Mouse (Mus musculus): Measurements from ENCODE around the gene Vmac. TPM values are rescaled to one million over a fixed set of nuclear protein-coding genes. Genes with fewer than 3 reads are reported as not detected.
A peak's percentile ranks its signal among the peaks of the same experiment; 100 is the strongest.

Vmac gene
- total RNA-seq, 2 experiments from 2014 or later, result 31.4 to 34.4 TPM

- no peak for DNase-seq (ENCODE audit: low spot score in 2 of 2)
Measured at GRCm38 (mm10) chr17:56688689-56689088, 29.1 kb downstream of the Vmac start.

GRCm38 (mm10) chr17:56688045-56688444 lies 29.8 kb downstream of the Vmac start:
- DNase-seq (ENCODE audit: low spot score in 2 of 2), result no peak

GRCm38 (mm10) chr17:56686801-56687200 lies 31.0 kb downstream of the Vmac start:
- DNase-seq (ENCODE audit: low spot score in 2 of 2), result no peak

- no peak for DNase-seq (ENCODE audit: low spot score in 2 of 2)
Measured at GRCm38 (mm10) chr17:56684649-56685048, 33.2 kb downstream of the Vmac start.

- no peak for DNase-seq (ENCODE audit: low spot score in 2 of 2)
Measured at GRCm38 (mm10) chr17:56683546-56684140, 34.2 kb downstream of the Vmac start.

GRCm38 (mm10) chr17:56682880-56683279 lies 34.9 kb downstream of the Vmac start:
- no peak for DNase-seq (ENCODE audit: low spot score in 2 of 2)

- no peak for DNase-seq (ENCODE audit: low spot score in 2 of 2)
Measured at GRCm38 (mm10) chr17:56681791-56682190, 36.0 kb downstream of the Vmac start.

GRCm38 (mm10) chr17:56673647-56674416 lies 44.0 kb downstream of the Vmac start:
- no peak for DNase-seq (ENCODE audit: low spot score in 2 of 2)

GRCm38 (mm10) chr17:56672941-56673646 lies 44.7 kb downstream of the Vmac start, which contains the start of gene Ranbp3:
TSS of gene Ranbp3 (plus strand) at chr17:56673294.
- DNase-seq (ENCODE audit: low spot score in 2 of 2), result peak; percentile 96 to 99

GRCm38 (mm10) chr17:56669766-56670165 lies 48.1 kb downstream of the Vmac start:
- DNase-seq (ENCODE audit: low spot score in 2 of 2), result no peak

- peak; percentile 62 to 82 for DNase-seq (ENCODE audit: low spot score in 2 of 2)
Measured at GRCm38 (mm10) chr17:56668384-56669144, 49.3 kb downstream of the Vmac start.

- DNase-seq (ENCODE audit: low spot score in 2 of 2), result no peak
Measured at GRCm38 (mm10) chr17:56667591-56667990, 50.2 kb downstream of the Vmac start.

- no peak for DNase-seq (ENCODE audit: low spot score in 2 of 2)
Measured at GRCm38 (mm10) chr17:56666384-56666783, 51.4 kb downstream of the Vmac start.

- DNase-seq (ENCODE audit: low spot score in 2 of 2), result no peak
Measured at GRCm38 (mm10) chr17:56664333-56664732, 53.5 kb downstream of the Vmac start.

Other genes starting within 250 kb of the Vmac start
- gene Ptprs, start 241.5 kb downstream of the Vmac start, total RNA-seq (2021), result 100 to 1,000 TPM; 176 to 208 TPM
- not detected for gene Znrf4, start 205.6 kb downstream of the Vmac start, total RNA-seq (2021)
- gene Gm20219, start 163.6 kb downstream of the Vmac start, total RNA-seq (2021), result 1 to 10 TPM; 1.4 to 1.9 TPM
- 100 to 1,000 TPM; 153 to 170 TPM for gene Safb2, start 133.4 kb downstream of the Vmac start, total RNA-seq (2021)
- gene Safb, start 133.2 kb downstream of the Vmac start, total RNA-seq (2021), result 100 to 1,000 TPM; 168 to 177 TPM
- gene 2410015M20Rik, start 108.3 kb downstream of the Vmac start, total RNA-seq (2021), result 100 to 1,000 TPM; 294 to 338 TPM
- gene Rpl36, start 104.6 kb downstream of the Vmac start, total RNA-seq (2021), result 1,000 to 10,000 TPM; 1,222 to 1,358 TPM
- gene Lonp1, start 91.1 kb downstream of the Vmac start, total RNA-seq (2021), result 100 to 1,000 TPM; 306 to 318 TPM
- 1 to 10 TPM; 2.4 to 2.7 TPM for gene Catsperd, start 89.9 kb downstream of the Vmac start, total RNA-seq (2021)
- gene Ranbp3, start 44.7 kb downstream of the Vmac start, total RNA-seq (2021), result 10 to 100 TPM; 88.1 to 89.6 TPM
- 100 to 1,000 TPM; 244 to 256 TPM for gene Ndufa11, start 255 bp downstream of the Vmac start, total RNA-seq (2021)
- 1 to 10 TPM; 4.1 to 5.2 TPM for gene Nrtn, start 39.5 kb upstream of the Vmac start, total RNA-seq (2021)
- 10 to 100 TPM; 53.0 to 56.2 TPM for gene Dus3l, start 46.7 kb upstream of the Vmac start, total RNA-seq (2021)
- under 1 TPM; 0.76 to 0.90 TPM for gene Prr22, start 52.2 kb upstream of the Vmac start, total RNA-seq (2021)
- gene Rfx2, start 113.0 kb upstream of the Vmac start, total RNA-seq (2021), result 1 to 10 TPM; 7.4 to 7.6 TPM
- gene Acsbg2, start 156.4 kb upstream of the Vmac start, total RNA-seq (2021), result under 1 TPM in 1 of 2 experiments, not detected in 1; 0.25 TPM
- gene 1700061G19Rik, start 157.5 kb upstream of the Vmac start, total RNA-seq (2021), result 1 to 10 TPM; 1.1 to 2.7 TPM
- gene Mllt1, start 217.4 kb upstream of the Vmac start, total RNA-seq (2021), result 10 to 100 TPM; 34.4 to 38.9 TPM

All from adrenal gland, postnatal 4 days (tissue).